Mouse (Mus musculus) liver, adult (tissue): ENCODE data around the gene Ppard.

Source experiments
- GATA4 ChIP-seq: IDR thresholded peaks from 2 replicates; pipeline ENCODE4 v1.6.1; 2014; ENCODE audit warnings: mild to moderate bottlenecking, low read length; ENCODE audit not compliant: insufficient replicate concordance

Gene Ppard

DNA sequence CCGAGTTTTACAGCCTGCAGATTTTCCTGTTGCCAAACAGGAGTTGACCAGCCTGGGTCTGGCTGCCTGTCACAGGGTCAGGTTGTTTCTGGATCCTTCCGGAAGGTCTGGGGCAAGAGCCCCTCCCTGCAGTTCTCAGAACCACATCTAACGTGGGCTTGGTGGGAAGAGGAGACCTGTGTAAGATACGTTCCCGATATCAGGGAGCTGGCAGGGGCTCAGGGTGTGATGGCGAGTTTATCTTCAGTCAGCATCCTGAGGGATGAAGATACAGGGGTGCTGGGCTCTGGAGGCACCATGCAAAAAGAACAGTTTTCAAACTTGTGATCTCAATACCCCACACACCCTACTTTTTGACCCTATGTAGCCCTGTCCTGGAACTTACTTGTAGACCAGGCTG is 5.4 kb downstream of the Ppard start:
- TF ChIP-seq GATA4 = no peak

DNA sequence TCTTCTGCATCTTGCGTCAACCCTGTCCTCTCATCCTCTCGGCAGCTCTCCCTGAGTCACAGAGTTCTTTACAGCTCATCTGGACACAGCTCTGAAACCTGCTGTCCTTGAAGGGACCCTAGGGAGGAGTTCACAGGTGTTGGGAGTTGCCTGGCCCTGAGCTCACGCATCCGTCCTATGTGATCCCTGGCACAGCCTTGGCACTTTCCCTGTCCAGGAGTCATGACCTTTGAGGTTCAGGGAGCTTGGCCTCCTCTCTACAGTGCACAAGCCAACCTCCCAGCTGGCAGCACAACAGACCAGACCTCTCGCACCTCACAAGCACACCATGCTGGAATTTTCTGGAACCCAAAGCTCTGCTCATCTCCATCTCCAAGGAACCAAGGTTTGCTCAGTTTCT is 8.3 kb downstream of the Ppard start:
- no peak for TF ChIP-seq GATA4

DNA sequence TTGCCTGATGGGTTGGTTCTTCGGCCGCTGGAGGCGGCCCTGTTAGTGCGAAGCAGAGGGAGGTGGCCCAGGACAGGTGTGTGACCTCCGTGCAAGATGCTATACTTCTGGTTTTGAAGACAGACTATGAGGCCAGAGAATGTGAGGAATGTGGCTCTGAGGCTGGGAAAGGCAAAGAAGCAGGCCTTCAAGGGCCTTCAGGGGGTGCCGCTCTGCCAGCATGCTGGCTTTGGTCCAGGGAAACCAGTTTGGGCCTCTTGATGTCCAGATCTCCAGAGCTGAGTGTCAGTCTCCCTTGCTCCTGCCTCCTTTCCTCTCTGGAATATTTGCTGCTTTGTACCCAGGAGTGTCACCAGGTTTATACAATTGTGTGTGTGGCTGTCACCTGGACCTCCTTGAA is 9.8 kb downstream of the Ppard start:
- no peak for TF ChIP-seq GATA4

DNA sequence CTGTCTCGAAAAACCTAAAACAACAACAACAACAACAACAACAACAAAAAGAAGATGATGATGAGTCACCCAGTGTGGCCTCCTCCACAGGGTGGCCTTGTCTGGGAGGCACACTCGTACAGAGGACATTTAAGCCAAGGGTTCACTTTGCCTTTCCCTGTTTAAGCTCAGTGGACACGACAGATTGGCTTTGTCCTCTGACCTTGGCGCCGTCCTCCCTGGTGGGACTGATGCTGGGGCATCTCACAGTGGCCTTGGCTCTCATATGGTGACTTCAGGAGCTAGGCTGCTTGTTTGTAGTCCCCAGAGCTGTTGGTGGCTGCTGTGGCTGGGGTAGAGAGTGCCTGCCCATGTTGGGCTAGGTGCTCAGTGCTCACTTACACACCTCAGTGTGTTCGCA is 11.7 kb downstream of the Ppard start:
- TF ChIP-seq GATA4 = no peak

DNA sequence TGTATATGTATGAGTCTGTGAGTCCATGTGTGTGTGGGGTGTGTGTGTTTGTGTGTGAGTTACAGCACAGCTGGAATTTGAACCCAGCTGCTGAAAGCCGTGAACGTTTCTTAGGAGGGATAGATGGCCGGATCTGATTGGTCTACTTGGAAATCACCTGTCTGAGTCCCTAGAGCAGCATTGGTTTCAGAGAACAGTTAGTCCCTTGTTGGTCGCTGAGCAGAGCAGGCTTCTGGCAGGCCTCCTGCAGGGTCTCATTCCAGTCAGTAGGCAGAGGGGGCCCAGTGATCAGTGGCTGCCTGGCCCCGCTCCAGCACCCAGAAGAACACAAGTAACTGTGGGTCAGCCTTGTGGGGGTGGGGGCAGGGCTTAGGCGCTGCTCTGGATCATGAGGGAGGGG is 12.2 kb downstream of the Ppard start:
- TF ChIP-seq GATA4 = no peak

DNA sequence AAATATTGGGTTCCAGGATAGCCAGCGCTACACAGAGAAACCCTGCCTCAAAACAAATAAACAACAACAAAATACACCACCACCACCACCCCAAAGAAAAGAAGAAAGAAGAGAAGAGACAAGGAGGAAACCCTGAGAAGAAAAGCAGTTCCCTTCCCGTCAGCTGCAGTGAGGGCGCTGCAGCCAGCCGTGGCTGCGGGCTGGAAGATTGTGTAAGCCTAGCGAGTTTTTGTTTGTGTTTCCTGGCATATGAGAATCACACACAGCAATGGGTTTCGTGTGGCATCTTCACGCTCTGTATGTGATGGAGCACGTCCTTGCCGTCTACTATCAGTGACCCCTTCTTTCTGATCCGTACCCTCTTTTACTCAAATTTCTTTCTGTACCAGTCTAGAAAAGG is 14.1 kb downstream of the Ppard start:
- TF ChIP-seq GATA4 = no peak

DNA sequence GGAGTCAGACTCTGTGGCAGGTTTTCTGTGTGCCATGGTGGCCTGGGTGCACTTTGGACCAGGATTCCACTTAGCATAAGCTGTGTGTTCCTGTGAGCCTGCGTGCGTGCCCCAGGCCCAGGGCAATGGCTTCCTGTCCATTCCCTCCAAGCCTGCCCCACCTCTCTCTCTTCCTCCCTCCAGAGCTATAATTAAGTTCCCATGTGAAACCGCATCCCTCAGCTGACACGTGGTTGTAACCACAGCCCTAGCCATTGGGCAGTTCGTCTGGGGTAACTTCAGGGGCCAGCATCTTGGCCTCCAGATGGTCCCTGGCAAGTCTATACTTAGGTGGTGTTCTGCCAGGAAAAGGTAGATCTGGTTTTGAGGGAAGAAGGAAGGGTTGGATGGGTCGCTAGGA is 15.1 kb downstream of the Ppard start:
- no peak for TF ChIP-seq GATA4

- TF ChIP-seq GATA4 = no peak
Observed at GRCm38 (mm10) chr17:28249062-28249461, 16.6 kb downstream of the Ppard start.

DNA sequence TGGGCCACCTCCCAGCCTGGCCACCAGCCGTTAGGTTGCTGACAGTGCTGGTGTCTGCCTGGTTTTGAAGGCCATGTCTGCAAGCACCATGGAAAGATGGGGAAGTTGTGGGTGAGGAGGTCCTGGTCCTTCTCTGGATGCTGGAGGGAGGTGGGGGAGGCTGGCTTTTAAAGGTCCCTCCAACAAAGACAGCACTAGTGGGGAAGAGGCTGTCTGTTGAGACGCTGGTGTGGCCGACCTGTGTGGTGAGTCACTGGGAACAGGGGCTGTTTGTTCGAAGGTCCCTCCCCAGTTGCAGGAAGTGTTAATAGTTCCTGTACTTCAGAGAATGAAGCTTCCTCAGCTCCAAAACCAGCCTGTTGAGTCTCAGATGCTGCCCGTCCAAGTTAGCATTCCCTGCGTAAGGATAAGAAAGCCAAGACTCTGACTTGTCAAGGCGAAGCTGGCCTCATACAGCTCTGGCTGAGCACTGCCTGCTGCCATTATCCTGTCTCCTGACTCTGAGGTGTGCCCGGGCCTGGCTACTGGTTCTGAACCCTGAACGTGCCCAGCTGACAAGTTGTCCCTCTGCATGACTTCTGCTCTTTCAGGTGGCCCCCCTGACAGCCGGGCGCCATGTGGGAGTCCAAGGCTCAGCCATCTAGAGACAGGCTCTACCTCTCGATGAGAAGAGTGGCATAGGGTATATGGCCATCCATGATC is 19.2 kb downstream of the Ppard start:
- TF ChIP-seq GATA4 = no peak

GRCm38 (mm10) chr17:28252281-28252648 is 19.8 kb downstream of the Ppard start:
- TF ChIP-seq GATA4 = no peak

GRCm38 (mm10) chr17:28253216-28253615 is 20.7 kb downstream of the Ppard start:
- no peak for TF ChIP-seq GATA4

GRCm38 (mm10) chr17:28254804-28255203 is 22.3 kb downstream of the Ppard start:
- TF ChIP-seq GATA4 = no peak

GRCm38 (mm10) chr17:28255651-28256050 is 23.2 kb downstream of the Ppard start:
- no peak for TF ChIP-seq GATA4

GRCm38 (mm10) chr17:28256651-28257328 is 24.3 kb downstream of the Ppard start:
- no peak for TF ChIP-seq GATA4

DNA sequence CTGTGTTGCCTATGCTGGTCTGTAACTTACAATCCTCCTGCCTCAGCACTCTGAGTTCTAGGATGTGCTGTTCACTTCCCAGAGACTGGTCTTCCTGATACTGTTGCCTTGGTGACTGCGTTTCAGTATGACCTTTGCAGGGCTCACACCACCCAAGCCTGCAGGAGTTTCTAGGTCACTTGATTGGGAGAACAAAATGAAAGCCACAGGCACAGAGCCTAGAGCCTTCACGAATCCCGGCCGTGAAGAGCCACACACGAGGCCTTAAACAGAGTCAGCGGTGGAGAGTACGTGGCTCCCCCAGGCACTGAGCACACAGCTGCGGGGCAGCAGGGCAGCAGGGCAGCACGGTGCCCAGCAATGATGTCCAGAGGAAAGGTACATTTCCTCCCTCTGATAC is 25.8 kb downstream of the Ppard start:
- no peak for TF ChIP-seq GATA4

DNA sequence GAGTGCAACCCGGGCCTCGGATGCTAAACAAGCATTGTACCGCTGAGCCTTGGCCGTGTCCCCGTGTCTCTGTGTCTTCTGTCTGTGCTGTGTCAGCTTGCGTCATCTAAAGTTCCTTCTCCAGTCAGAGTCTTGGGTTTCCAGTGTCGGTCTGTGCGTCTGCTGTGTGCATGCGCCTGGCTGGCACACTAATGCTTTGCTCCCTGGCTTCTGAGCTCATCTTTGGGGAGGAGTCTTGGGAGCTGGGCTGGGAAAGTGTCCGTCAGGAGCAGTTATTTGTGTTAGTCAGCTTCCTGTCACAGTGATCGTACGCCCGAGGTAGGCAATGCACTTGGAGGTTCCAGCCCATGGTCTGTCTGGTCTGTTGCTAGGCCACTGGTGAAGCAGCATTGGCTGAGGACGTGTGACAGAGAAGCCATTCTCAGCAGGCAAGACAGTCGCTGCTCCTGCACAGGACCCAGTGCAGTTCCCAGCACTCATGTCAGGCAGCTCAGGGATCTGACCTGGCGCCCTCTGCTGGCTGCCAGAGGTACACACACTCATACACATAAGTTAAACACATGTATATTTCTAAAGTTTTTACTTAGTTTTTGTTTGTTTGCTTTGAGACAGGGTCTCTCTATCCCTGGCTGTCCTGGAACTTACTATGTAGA is 27.5 kb downstream of the Ppard start:
- TF ChIP-seq GATA4 = no peak
